Mouse (Mus musculus) spleen, adult 2 months (tissue): Measurements from ENCODE around the gene Erv3. TPM values are rescaled to one million over a fixed set of nuclear protein-coding genes. Genes with fewer than 3 reads are reported as not detected.

Experiments used
- DNase-seq, 2 experiments: peaks; one replicate each; pipeline versions ENCODE4 v3.0.0 to v3.0.0-alpha.2; 2012 to 2021; ENCODE audit warnings: low spot score in 2 of 2, low read depth in 1 of 2
- H3K27ac ChIP-seq: fragments of 200-500 bp; 2 replicates; pipeline ENCODE4 v1.5.1; 2012; ENCODE audit warnings: low read length, inconsistent platforms; ENCODE audit not compliant: insufficient read depth
- H3K27me3 ChIP-seq: fragments of 200-500 bp; 2 replicates; pipeline ENCODE4 v1.6.1; 2012; ENCODE audit warnings: mild to moderate bottlenecking, moderate library complexity, low read length, inconsistent platforms; ENCODE audit not compliant: control insufficient read depth, insufficient read depth
- H3K36me3 ChIP-seq: fragments of 200-500 bp; 2 replicates; pipeline ENCODE4 v1.6.1; 2012; ENCODE audit warnings: mild to moderate bottlenecking, low read length, inconsistent platforms; ENCODE audit not compliant: control insufficient read depth, insufficient read depth
- H3K4me1 ChIP-seq: fragments of 200-500 bp; 2 replicates; pipeline ENCODE4 v1.6.1; 2011; ENCODE audit warnings: inconsistent platforms; ENCODE audit not compliant: control insufficient read depth, insufficient read depth, insufficient read length
- H3K4me3 ChIP-seq: fragments of 200-500 bp; 2 replicates; pipeline ENCODE4 v1.5.1; 2011; ENCODE audit warnings: mild to moderate bottlenecking, inconsistent platforms; ENCODE audit not compliant: insufficient read depth, insufficient read length; ENCODE audit errors: extremely low read depth
- CTCF ChIP-seq: fragments of 200-500 bp; IDR thresholded peaks from 2 replicates; pipeline ENCODE4 v1.5.1; 2011; ENCODE audit warnings: mild to moderate bottlenecking, inconsistent platforms; ENCODE audit not compliant: insufficient read depth, insufficient read length, insufficient replicate concordance; ENCODE audit errors: extremely low read depth
- POLR2A ChIP-seq: fragments of 200-500 bp; IDR thresholded peaks from 2 replicates; pipeline ENCODE4 v1.6.1; 2011; ENCODE audit warnings: low read depth, low read length, inconsistent platforms
- WGBS: fragments of 180-500 bp; shearing (Covaris S2); methylation state at CpG from one replicate; pipeline ENCODE4 v1.1.7; 2018; 5-methylcytosine and 5-hydroxymethylcytosine counted together
- polyA plus RNA-seq: library from polyadenylated mRNA; depleted of rRNA; stranded (reverse); fragments of >200 nt; gene quantifications from 2 replicates; pipeline ENCODE4 v1.2.3, GENCODE M21; 2012

Erv3 gene
- polyA plus RNA-seq, 1 experiment = not detected

- TF ChIP-seq POLR2A = no peak
- no peak for TF ChIP-seq CTCF
- H3K4me1 ChIP-seq = no peaks in the 10 kb centered on the region
- no peak overlapping the region for H3K4me3 ChIP-seq
- no peaks in the 10 kb centered on the region for H3K27me3 ChIP-seq
- DNase-seq = no peak
- 79% methylated on average over 1 of the region's 1 CpGs for WGBS
- no peak overlapping the region for H3K27ac ChIP-seq
- H3K36me3 ChIP-seq = no peaks in the 10 kb centered on the region
Observed at GRCm38 (mm10) chr2:131813437-131813836, 46.1 kb downstream of the Erv3 start.

- peak; percentile 5 to 9 for DNase-seq
- no peaks in the 10 kb centered on the region for H3K36me3 ChIP-seq
- H3K27ac ChIP-seq = no peak overlapping the region
- TF ChIP-seq CTCF = peak; percentile 70; the same call in 1 of the 2 replicates
- TF ChIP-seq POLR2A = no peak
- H3K27me3 ChIP-seq = no peaks in the 10 kb centered on the region
- WGBS = 18% methylated on average over 23 of the region's 23 CpGs
- no peaks in the 10 kb centered on the region for H3K4me1 ChIP-seq
- no peak overlapping the region for H3K4me3 ChIP-seq
Observed at GRCm38 (mm10) chr2:131812480-131813137, 46.9 kb downstream of the Erv3 start.

GRCm38 (mm10) chr2:131811607-131812006, 47.9 kb downstream of the Erv3 start:
- Histone ChIP-seq H3K4me3 (no peak overlapping the region), H3K36me3 (no peaks in the 10 kb centered on the region), H3K4me1 (no peaks in the 10 kb centered on the region), H3K27me3 (no peaks in the 10 kb centered on the region), H3K27ac (no peak overlapping the region)
- DNase-seq = no peak
- WGBS = 55% methylated on average over 2 of the region's 2 CpGs
- TF ChIP-seq POLR2A (no peak), CTCF (no peak)

GRCm38 (mm10) chr2:131808856-131809255, 50.7 kb downstream of the Erv3 start:
- TF ChIP-seq POLR2A (no peak), CTCF (no peak)
- H3K27me3 ChIP-seq = no peaks in the 10 kb centered on the region
- H3K36me3 ChIP-seq = no peaks in the 10 kb centered on the region
- no peak for DNase-seq
- no peak overlapping the region for H3K4me3 ChIP-seq
- no peaks in the 10 kb centered on the region for H3K4me1 ChIP-seq
- WGBS = 19% methylated on average over 7 of the region's 7 CpGs
- no peak overlapping the region for H3K27ac ChIP-seq

GRCm38 (mm10) chr2:131807660-131808059, 51.9 kb downstream of the Erv3 start:
- no peak for DNase-seq
- H3K27ac ChIP-seq = no peak overlapping the region
- TF ChIP-seq POLR2A = no peak
- TF ChIP-seq CTCF = no peak
- H3K27me3 ChIP-seq = no peaks in the 10 kb centered on the region
- H3K36me3 ChIP-seq = no peaks in the 10 kb centered on the region
- WGBS = 93% methylated on average over 11 of the region's 11 CpGs
- no peaks in the 10 kb centered on the region for H3K4me1 ChIP-seq
- no peak overlapping the region for H3K4me3 ChIP-seq

- no peaks in the 10 kb centered on the region for H3K4me1 ChIP-seq
- no peaks in the 10 kb centered on the region for H3K27me3 ChIP-seq
- no peak for DNase-seq
- H3K36me3 ChIP-seq = no peaks in the 10 kb centered on the region
- 63% methylated on average over 7 of the region's 7 CpGs for WGBS
- H3K27ac ChIP-seq = no peak overlapping the region
- TF ChIP-seq CTCF (no peak), POLR2A (no peak)
- no peak overlapping the region for H3K4me3 ChIP-seq
Observed at GRCm38 (mm10) chr2:131806863-131807262, 52.7 kb downstream of the Erv3 start.

- 76% methylated on average over 1 of the region's 1 CpGs for WGBS
- DNase-seq = no peak
- no peak for TF ChIP-seq CTCF
- TF ChIP-seq POLR2A = no peak
Observed at GRCm38 (mm10) chr2:131805306-131805705, 54.2 kb downstream of the Erv3 start.

More at GRCm38 (mm10) chr2:131805306-131805705, 54.2 kb downstream of the Erv3 start:
- no peak overlapping the region for H3K27ac ChIP-seq
- no peaks in the 10 kb centered on the region for H3K27me3 ChIP-seq
- no peak overlapping the region for H3K4me3 ChIP-seq
- H3K4me1 ChIP-seq = no peaks in the 10 kb centered on the region
- H3K36me3 ChIP-seq = no peaks in the 10 kb centered on the region
